ENCODE assay signal across 9 mouse cellular contexts in genomic region chr5:144836100-144836499, GRCm38 (mm10).
DNase-seq lines count a peak whose midpoint lies in the region; ATAC-seq and TF ChIP-seq lines count a peak whose summit lies in the region.
"Had no signal": no experiment of that assay in that cellular context is flagged by ENCODE, and none has a peak within 500 bp of the region (broad histone marks: within the 10 kb centered on the region; RNA-seq: fewer than 3 reads in every experiment).

No protein-coding gene starts in this region.

- no peak overlapping the region for H3K27ac ChIP-seq in embryonic facial prominence, embryonic 14.5 days (replicated peaks; ENCODE audit: low read depth, low read length)

- peak; percentile 28 for TF ChIP-seq CTCF in E14TG2a.4 (conservative IDR thresholded peaks at IDR 0.05; ENCODE audit: low read length)

- no peaks in the 10 kb centered on the region for H3K9me3 ChIP-seq in E14TG2a.4 (ENCODE audit: low read length)
- no peaks in the 10 kb centered on the region for H3K9me3 ChIP-seq in embryonic facial prominence, embryonic 14.5 days (ENCODE audit: control insufficient read depth, low read length)

- no peak overlapping the region for H3K4me3 ChIP-seq in E14TG2a.4 (replicated peaks; ENCODE audit: low read length)
- H3K4me3 ChIP-seq in embryonic facial prominence, embryonic 14.5 days (ENCODE audit: low read depth, low read length), result no peak overlapping the region
- H3K4me3 ChIP-seq: myocyte had no signal

- peaks cover 17% of the 10 kb centered on the region for H3K4me1 ChIP-seq in E14TG2a.4 (replicated peaks; ENCODE audit: low read depth, low read length)
- no peaks in the 10 kb centered on the region for H3K4me1 ChIP-seq in embryonic facial prominence, embryonic 14.5 days (ENCODE audit: control insufficient read depth, insufficient read depth, low read length)

- peak; percentile 44 for DNase-seq in kidney, adult 9 months
- no peak for DNase-seq in kidney, adult 18-20 months
- DNase-seq in 3T3-L1 (ENCODE audit: low read depth, low spot score), result peak; percentile 69
- peak; percentile 5 for DNase-seq in embryonic facial prominence, embryonic 14.5 days (ENCODE audit: low spot score)
- no peak for DNase-seq in ovary, postnatal 36 days (ENCODE audit: low spot score)
- DNase-seq in urinary bladder, adult 18-20 months (ENCODE audit: low spot score in 2 of 2), result no peak
- no peak for DNase-seq in gastrocnemius, adult 18-20 months (ENCODE audit: low spot score)

- H3K36me3 ChIP-seq in E14TG2a.4 (ENCODE audit: insufficient read depth, low read length), result peaks cover 99% of the 10 kb centered on the region
- peaks cover 99% of the 10 kb centered on the region for H3K36me3 ChIP-seq in embryonic facial prominence, embryonic 14.5 days (ENCODE audit: control insufficient read depth, insufficient read depth, low read length)

- 90% methylated on average over 3 of the region's 3 CpGs for WGBS in embryonic facial prominence, embryonic 14.5 days

- ATAC-seq in embryonic facial prominence, embryonic 14.5 days (ENCODE audit: low read depth), result no peak

- H3K9ac ChIP-seq in embryonic facial prominence, embryonic 14.5 days (ENCODE audit: low read depth, low read length), result no peak overlapping the region

- H3K27me3 ChIP-seq in E14TG2a.4 (ENCODE audit: insufficient read depth, low read length), result no peaks in the 10 kb centered on the region
- H3K27me3 ChIP-seq in embryonic facial prominence, embryonic 14.5 days (replicated peaks; ENCODE audit: control insufficient read depth, insufficient read depth, low read length), result no peaks in the 10 kb centered on the region

- H3K4me2 ChIP-seq in embryonic facial prominence, embryonic 14.5 days (ENCODE audit: low read depth, low read length), result no peak overlapping the region

Comparison
In these comparisons a context has a peak if more than half of its experiments do, and no peak if none do; other contexts are left out.
1. DNase-seq: peak in kidney, adult 9 months (single experiment), 3T3-L1 (single experiment) and embryonic facial prominence, embryonic 14.5 days (single experiment); none in kidney, adult 18-20 months (single experiment), ovary, postnatal 36 days (single experiment), urinary bladder, adult 18-20 months (0 of 2) and gastrocnemius, adult 18-20 months (single experiment).